Mouse (Mus musculus) B cell, adult 62 days (primary cell): ENCODE measurements around the gene Tmem243. TPM values are rescaled to one million over a fixed set of nuclear protein-coding genes. Genes with fewer than 3 reads are reported as not detected.

Source experiments
- total RNA-seq: library from RNA; stranded (reverse); gene quantifications from 4 replicates; pipeline ENCODE4 v1.2.4, GENCODE M21; 2023

Gene Tmem243
- 125 to 146 TPM (median 140 TPM) in 4 replicates for total RNA-seq

DNA sequence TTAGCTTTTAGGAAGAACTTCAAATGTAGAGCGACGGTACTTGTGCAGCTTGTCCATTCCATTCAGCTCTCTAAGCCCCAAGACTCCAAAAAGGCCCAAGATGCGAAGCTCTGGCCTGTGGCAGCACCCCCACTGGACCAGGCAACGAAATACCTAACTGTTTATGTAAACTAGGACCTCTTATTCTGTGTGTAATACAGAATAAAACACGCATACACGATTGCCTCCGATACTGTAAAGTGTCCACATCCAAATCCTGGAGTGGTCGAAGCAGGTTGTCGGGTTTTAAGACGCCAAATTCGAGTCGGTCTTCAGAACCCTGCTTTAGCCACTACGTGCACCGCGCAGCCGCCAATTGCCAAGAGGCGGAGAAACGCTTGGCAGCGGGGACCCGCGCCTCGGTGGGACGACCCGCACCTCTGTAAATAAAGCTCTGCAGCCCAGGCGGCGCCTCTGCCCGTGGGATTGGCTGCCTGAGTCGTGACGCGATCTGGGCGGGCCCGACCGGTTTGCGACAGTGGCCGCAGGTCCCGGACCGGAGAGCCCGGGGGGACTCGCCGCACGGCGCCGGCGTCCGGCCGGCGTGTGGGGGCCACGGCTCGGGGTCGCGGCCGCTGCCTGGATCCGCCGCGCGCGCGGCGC is at the start of gene Tmem243:
Gene Tmem243 (plus strand): TSS at position 462 of the 642 bp plus-strand sequence.

DNA sequence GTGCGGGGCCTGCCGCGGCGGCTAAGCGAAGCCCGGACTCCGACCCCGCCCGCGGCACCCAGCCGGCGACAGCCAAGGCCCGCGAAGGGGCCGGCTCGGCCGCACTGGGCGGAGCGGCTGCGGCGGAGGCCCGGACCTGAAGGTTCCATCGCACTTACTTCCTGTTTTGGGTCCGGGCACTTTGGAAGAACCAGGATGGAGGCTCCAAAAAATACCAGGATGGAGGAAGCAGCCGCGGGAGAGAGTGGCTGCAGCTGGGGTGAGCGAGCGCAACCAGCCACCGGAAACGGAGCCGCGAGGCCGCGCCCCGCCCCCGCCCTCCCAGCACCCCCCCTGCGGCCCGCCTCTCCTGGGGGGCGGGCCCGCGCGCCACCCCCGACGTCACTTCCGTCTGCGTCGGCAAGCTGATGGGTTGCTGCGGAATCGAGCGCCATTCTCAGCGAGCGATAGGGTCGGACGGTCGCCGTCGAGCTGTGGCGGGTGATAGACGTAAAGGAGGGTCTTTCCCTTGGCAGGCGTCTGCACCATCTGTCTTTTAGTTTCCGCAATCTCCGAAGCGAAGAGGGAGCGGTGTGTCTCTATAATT is 61.1 kb downstream of the Tmem243 start, which contains the start of gene Dmtf1:
Gene Dmtf1 (minus strand): TSS at position 321 of the 586 bp plus-strand sequence.

Other genes starting within 250 kb of the Tmem243 start
- gene Abcb4, start 207.0 kb upstream of the Tmem243 start, total RNA-seq, result 4.8 to 7.1 TPM (median 5.7 TPM) in 4 replicates
- gene Crot, start 103.3 kb upstream of the Tmem243 start, total RNA-seq, result 13.8 to 17.5 TPM (median 17.3 TPM) in 4 replicates
- gene Dmtf1, start 61.1 kb downstream of the Tmem243 start, total RNA-seq, result 70.7 to 74.8 TPM (median 72.7 TPM) in 4 replicates
- gene 9330182L06Rik, start 165.4 kb downstream of the Tmem243 start, total RNA-seq, result 0.55 TPM in 1 of 4 replicates, not detected in the others